Mouse (Mus musculus) thymus, adult 2 months (tissue): ENCODE data around the gene Ppfibp1.

Experiments
- CTCF ChIP-seq: fragments of 200-500 bp; IDR thresholded peaks from 2 replicates; pipeline ENCODE4 v1.5.1; 2012; ENCODE audit warnings: mild to moderate bottlenecking, control low read depth, low read length, moderate library complexity, borderline replicate concordance; ENCODE audit not compliant: control insufficient read depth, poor library complexity, insufficient read depth; ENCODE audit errors: extremely low read depth
- POLR2A ChIP-seq: fragments of 200-500 bp; IDR thresholded peaks from 2 replicates; pipeline ENCODE4 v1.6.1; 2012; ENCODE audit warnings: mild to moderate bottlenecking, low read length, control low read depth, moderate library complexity; ENCODE audit not compliant: control insufficient read depth, poor library complexity, insufficient read depth; ENCODE audit errors: extremely low read depth

GRCm38 (mm10) chr6:146944009-146944408, 55.7 kb downstream of the Ppfibp1 start:
- no peak for TF ChIP-seq POLR2A
- no peak for TF ChIP-seq CTCF
